Mouse (Mus musculus): ENCODE measurements around the gene Kctd18.
A peak's percentile ranks its signal among the peaks of the same experiment; 100 is the strongest.
"Not testable (repeated sequence)": the region's sequence is repeated elsewhere in the genome, so short reads cannot be mapped to it uniquely, and the experiment has no call there.

Kctd18 gene

DNA sequence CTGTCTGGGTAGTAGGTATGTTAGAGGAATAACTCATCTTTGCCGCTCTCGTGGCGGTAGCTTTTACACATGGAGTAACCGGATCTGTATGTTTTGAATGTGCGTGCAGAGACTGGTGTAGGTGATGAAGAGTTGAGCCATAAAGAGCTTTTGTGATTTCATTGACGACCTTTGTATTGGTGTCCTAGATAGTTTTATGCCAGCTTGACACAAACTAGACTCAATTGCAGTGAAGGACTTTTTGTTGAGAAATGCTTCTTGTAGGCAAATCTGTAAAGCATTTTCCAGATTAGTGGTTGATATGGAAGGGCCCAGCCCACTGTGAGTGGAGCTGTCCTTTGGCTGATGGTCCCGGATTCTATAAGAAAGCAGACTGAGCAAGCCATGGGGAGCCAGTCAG lies at the start of gene Kctd18:
Kctd18 (minus strand) TSS at position 101 of the 400 bp plus-strand sequence.
- DNase-seq: no peak

DNA sequence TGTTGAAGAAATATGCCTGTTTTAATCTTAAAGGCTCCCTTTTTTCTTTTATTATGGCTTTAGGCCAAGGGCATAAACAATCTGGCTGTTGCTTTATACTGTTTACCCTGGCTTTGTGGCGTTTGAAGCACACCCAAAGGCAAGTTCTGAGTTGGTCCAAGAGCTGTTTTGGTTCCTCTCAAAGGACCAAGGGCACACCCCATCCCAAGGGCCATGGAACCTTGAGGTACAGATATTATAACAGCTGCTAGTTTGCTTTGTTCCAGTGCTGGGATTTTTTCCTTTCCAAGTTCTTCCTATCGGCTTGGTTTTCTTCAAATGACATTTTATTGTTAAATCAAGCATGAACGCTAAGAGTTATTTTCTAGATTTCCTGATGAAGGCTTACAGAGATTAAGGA lies 46.9 kb upstream of the Kctd18 start:
- DNase-seq: no peak

DNA sequence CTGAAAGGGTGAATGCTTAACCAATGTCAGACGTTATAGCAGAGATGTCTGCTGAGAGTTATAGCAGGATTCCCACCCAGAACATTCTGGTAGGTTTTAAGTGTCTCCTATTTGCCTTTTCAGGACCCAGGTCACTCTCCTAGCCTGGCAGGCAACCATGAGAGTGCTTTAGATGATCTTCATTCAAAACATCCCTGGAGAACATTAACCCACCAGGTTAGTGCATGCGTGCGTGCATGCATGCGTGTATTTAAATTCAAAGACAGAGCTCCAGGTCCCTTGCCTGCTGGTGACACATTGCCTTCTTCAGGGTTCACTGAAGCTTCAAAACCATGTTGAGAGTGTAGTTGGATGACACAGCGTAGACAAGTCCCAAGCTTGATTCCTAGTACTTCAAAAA lies 46.4 kb upstream of the Kctd18 start:
- DNase-seq: no peak

DNA sequence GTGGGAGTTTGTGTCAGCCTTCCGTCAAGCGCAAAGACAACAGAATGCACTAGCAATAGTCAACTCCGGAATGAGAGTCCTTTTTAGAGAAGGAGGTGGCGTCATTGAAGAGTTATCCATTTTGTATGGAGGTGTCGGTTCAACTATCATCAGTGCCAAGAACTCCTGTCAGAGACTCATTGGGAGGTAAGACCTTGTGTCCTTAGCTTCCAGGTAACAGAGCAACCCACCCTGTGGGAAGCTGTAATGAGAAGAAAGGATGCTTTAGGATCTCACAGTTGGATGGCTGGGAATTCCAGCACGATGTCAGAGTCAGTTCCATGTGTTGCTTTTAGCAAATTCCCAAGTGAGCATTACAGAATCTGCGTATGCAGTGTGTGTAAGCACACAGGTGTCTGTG lies 43.4 kb upstream of the Kctd18 start:
- DNase-seq: no peak

DNA sequence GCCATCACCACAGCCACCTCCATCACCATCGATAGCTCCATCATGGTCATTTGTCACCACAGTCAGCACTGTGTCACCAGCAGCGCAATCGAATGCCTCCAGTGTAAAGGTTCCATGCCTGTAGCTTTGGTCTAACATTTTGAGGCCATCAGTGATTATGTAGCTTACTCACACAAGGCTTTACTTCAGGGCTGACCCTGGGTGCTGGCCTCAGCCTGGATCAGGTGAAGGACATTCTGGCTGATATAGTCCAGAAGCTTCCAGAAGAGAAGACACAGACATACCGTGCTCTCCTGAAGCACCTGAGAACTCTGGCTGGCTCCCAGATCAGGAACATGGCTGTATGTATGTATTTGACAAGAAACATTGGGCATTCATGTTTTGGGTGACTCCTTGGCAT lies 40.1 kb upstream of the Kctd18 start:
- DNase-seq: no peak

- no peak for DNase-seq
Measured at GRCm38 (mm10) chr1:58056939-58057338, 38.2 kb upstream of the Kctd18 start.

DNA sequence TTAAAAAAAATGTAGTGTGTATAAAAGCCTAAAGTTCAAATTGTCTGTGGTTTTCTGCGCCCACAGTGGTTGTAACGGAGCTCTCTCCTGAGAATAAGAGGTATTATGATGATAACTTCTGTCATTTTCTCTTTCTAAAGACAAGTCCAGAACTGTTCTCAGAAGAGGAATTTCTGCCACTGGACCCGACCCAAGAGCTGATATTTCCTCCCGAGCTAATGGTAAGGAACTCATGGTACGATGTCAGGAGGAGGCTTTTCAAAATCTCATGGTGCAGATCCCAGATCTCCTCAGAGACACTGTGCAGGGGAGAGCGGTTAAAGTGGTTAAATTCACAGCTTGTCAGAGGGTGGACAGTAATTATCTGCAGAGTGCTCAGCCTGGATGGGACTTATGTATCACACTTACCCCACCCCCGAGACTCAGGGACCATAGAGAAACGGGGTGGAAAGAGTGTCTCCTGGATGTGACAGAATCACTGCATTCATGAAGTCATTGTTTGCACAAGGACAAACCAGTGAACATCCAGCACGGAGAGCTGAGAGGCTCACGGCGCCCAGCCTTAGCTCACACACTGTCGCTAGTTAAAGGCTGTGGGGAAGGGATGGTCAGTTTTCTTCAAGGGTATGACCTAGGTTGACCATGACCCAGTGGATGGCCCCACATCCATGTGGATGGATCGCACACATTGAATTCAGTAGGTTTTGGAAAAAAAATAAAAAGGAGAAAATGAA lies 37.5 kb upstream of the Kctd18 start:
- no peak for DNase-seq

DNA sequence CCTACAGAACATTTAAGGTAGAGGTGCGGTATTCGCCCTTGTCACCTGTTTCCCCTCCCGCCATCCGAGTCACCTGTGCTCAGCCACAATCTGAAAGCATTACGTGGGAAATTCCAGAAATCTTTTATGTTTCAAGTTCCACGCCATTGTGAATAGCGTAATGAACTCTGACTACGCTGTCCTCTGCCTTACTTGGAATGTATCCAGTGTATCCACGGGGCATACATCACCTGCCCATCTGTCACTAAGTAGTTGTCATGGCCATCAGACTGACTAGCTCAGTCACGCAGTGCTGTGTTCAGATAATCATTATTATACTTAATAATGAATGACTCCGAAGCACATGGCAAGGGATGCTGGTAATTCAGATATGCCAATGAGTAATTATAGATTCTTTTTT lies 36.8 kb upstream of the Kctd18 start:
- no peak for DNase-seq

DNA sequence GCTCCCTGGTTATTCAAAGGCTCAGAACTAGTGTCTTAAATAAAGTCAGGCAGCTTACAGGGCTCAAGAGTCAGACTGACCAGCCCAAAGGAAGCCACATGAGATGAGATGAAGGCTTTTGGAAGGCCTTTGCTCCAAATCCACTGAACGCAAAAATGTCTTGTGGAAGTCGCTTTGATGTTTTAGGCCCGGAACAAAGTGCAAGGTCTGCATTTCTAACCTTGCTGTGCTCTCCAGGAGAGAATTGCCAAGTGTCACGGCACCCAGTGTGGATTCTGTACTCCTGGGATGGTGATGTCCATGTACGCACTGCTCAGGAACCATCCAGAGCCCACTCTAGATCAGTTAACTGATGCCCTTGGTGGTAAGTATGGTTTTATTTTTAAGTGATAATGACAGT lies 30.4 kb upstream of the Kctd18 start:
- DNase-seq: no peak

DNA sequence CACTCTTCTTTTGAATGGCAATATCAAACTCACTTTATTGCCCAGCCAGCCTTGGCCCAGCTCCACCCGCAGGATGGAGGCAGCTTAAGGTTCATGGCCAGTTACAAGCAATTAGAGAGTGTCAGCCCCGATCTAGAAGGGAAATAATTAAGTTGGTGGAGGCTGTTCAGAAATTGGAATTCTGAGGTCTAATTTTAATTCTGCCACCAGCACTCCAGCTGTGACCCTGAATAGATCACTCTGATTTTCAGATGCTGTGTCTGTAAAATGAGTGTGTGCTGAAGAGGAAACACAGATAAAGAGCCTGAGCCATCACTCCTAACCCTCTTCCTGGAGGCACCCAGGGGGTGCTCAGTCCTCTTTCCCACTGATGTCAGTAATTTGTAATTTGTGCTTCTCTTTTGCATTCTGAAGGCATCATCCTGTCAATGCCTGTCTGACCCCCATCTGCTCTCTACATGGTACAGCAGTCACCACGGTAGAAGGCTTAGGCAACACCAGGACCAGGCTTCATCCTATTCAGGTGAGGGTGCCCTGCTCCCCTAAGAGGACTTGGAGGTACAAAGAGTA lies 28.1 kb upstream of the Kctd18 start:
- no peak for DNase-seq

GRCm38 (mm10) chr1:58045546-58045945 lies 26.8 kb upstream of the Kctd18 start:
- DNase-seq: peak; percentile 91

- peak; percentile 38 for DNase-seq
Measured at GRCm38 (mm10) chr1:58045076-58045475, 26.3 kb upstream of the Kctd18 start.

DNA sequence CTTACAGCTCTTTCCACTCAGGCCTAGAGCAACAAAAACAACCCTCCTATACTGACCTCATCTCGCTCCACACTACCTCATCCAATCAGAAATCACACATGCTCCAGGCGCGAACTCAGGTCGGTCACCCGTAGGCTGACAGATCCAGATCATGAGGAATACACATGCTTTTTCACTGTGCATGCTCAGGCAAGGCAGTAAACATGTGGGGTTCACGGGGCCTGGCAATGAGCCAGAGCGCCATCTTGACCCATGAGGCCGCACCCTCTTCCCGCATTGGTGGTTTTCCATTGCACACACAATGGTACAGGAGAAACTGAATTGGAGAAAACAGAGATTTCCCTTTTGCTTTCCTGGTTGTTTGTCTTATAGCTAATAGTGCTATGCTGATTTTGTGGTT lies 18.6 kb upstream of the Kctd18 start:
- DNase-seq: not testable (repeated sequence)

DNA sequence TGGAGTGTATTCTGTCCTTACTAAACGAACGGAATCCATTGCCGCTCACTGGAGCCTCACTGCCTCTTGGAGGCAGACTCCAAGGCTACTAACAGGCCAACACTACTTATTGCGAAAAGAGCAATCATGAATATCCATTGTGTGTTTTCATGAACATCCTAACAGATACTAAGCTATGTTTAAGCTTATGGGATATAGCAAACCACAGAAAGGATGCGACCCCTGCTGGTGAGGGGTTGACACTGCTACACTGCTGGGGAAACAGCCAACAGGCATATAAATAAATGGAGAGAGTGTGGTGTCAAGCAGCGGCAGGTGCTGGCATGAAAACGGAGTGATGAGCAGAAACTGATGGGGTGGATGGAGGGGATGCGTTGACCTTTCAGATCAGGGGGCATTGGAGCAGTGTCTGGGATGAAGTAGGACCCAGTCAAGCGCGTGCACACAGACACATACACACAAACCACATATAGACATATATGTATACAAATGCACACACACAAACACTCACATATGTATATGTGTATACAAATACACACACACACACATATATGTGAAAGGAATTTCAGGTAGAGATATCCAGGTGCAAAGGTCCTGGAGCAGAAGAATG lies 12.5 kb upstream of the Kctd18 start:
- DNase-seq: peak; percentile 43

GRCm38 (mm10) chr1:58030156-58030871 lies 11.6 kb upstream of the Kctd18 start:
- peak; percentile 71 for DNase-seq

DNA sequence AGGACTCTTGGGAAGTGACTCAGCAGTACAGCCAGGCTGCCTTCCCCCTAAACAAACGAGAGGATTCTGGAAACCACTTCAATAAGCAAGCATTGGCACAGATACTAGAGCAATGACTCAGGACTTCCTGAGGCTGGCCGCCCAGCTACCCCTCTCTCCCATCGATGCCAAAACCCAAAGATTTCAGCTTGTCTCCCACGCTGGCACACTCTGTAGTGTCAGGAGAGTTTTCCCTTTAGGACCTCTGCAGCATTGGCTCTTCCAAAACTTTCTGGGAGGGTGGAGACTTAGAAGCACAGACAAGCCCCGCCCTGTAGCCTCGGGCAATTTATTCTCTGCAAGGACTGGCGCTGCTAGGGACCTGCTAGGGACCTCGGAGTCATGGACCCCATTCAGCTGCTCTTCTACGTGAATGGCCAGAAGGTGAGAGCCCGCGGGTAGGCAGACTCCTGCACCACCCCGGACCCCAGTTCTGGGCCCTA lies 10.9 kb upstream of the Kctd18 start, which contains the start of gene Aox1:
Aox1 (plus strand) TSS at position 296 of the 482 bp plus-strand sequence.
- peak; percentile 67 for DNase-seq

- DNase-seq: no peak
Measured at GRCm38 (mm10) chr1:58027707-58028106, 9.0 kb upstream of the Kctd18 start.

DNA sequence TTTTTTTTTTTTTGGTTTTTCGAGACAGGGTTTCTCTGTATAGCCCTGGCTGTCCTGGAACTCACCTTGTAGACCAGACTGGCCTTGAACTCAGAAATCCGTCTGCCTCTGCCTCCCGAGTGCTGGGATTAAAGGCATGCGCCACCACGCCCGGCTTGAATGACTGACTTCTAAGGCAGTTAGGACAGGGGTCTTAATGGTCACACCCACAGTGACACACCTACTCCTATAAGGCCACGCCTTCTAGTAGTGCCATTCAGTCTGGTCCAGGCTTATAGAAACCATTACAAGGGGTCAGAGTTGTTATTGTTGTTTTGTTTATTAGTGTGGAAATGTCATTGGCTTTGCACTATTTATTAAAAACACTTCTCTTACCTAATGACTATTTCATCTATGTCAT lies 12.4 kb downstream of the Kctd18 start:
- DNase-seq: not testable (repeated sequence)

DNA sequence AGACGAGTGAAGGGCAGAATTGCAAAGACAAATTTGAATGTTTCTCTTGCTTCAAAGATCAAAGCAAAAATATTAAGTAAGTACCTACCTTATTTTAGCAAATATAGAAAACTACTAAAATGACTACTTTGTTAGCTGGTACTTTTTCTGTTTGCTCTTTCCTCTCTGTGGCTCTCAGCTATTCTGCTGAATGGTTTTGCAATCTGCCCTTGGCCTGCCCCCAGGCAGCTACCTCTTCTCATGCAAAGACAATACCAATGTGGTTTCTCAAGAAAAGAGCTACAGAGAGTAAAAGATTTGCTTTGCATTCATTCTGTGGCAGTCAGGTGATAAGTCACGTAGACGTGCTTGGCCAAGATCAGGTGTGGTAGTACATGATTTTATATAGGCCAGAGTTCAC lies 20.6 kb downstream of the Kctd18 start:
- DNase-seq: no peak

- no peak for DNase-seq
Measured at GRCm38 (mm10) chr1:57996133-57996615, 22.6 kb downstream of the Kctd18 start.

- peak; percentile 91 for DNase-seq
Measured at GRCm38 (mm10) chr1:57995432-57996132, 23.2 kb downstream of the Kctd18 start, which contains the start of gene Sgo2a. TSS of gene Sgo2a (plus strand) at chr1:57995971.

DNA sequence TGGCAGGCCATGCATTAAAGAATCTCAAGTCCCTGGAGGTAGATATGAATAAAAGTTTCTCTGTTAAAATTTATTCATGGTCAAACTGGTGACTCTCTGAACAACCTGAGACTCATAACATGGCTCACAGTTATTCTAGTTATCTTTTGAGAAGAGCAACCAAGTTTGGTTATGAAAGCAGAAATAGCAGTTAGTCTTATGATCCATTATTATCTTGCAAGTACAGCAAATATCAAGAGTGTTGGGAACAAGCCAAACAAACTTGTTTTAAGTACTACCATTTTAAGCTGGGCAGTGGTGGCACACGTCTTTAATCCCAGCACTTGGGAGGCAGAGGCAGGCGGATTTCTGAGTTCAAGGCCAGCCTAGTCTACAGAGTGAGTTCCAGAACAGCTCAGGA lies 27.5 kb downstream of the Kctd18 start:
- no peak for DNase-seq

All from cerebellum, adult 9-11 months (tissue).